Mouse (Mus musculus) embryonic facial prominence, embryonic 14.5 days (tissue): Measurements from ENCODE around the gene Inf2. TPM values are rescaled to one million over a fixed set of nuclear protein-coding genes. Genes with fewer than 3 reads are reported as not detected.
A peak's percentile ranks its signal among the peaks of the same experiment; 100 is the strongest.

Experiments used
- ATAC-seq: fragments of 200-750 bp; cut with Nextera tagmentation; 2 replicates; pipeline ENCODE4 v1.8.0; 2017; ENCODE audit warnings: low read depth, moderate number of reproducible peaks, moderate TSS enrichment
- DNase-seq: peaks from one replicate; pipeline ENCODE4 v3.0.0-alpha.2; 2015; ENCODE audit warnings: low spot score
- H3K27ac ChIP-seq: fragments of 300-500 bp; sonication (generic); replicated peaks from 2 replicates; pipeline ENCODE4 v1.5.1; 2014; ENCODE audit warnings: low read depth, mild to moderate bottlenecking, low read length, moderate library complexity
- H3K27me3 ChIP-seq: fragments of 300-500 bp; sonication (generic); replicated peaks from 2 replicates; pipeline ENCODE4 v1.6.1; 2014; ENCODE audit warnings: low read length; ENCODE audit not compliant: control insufficient read depth, insufficient read depth
- H3K36me3 ChIP-seq: fragments of 300-500 bp; sonication (generic); 2 replicates; pipeline ENCODE4 v1.6.1; 2014; ENCODE audit warnings: low read length, mixed read lengths; ENCODE audit not compliant: control insufficient read depth, insufficient read depth
- H3K4me1 ChIP-seq: fragments of 300-500 bp; sonication (generic); 2 replicates; pipeline ENCODE4 v1.6.1; 2014; ENCODE audit warnings: antibody characterized with exemption, low read length; ENCODE audit not compliant: control insufficient read depth, insufficient read depth
- H3K4me2 ChIP-seq: fragments of 300-500 bp; sonication (generic); 2 replicates; pipeline ENCODE4 v1.6.1; 2014; ENCODE audit warnings: low read depth, mild to moderate bottlenecking, low read length, moderate library complexity, mixed read lengths
- H3K4me3 ChIP-seq: fragments of 300-500 bp; sonication (generic); 2 replicates; pipeline ENCODE4 v1.5.1; 2014; ENCODE audit warnings: low read depth, mild to moderate bottlenecking, low read length
- H3K9ac ChIP-seq: fragments of 300-500 bp; sonication (generic); 2 replicates; pipeline ENCODE4 v1.6.1; 2014; ENCODE audit warnings: low read depth, mild to moderate bottlenecking, low read length, moderate library complexity, mixed read lengths
- H3K9me3 ChIP-seq: fragments of 300-500 bp; sonication (generic); 2 replicates; pipeline ENCODE4 v1.6.1; 2016; ENCODE audit warnings: low read length; ENCODE audit not compliant: control insufficient read depth
- WGBS: fragments of 180-500 bp; shearing (Covaris S2); extraction: QIAGEN DNeasy Blood & Tissue Kit; methylation state at CpG from one replicate; pipeline ENCODE4 v1.1.7; 2014; 5-methylcytosine and 5-hydroxymethylcytosine counted together
- polyA plus RNA-seq: library from polyadenylated mRNA; unstranded; fragments of >200 nt; fragmentation: Nextera tagmentation; extraction: Ambion mirVana; gene quantifications from 2 replicates; pipeline ENCODE4 v1.2.1, GENCODE M21; 2014

Inf2 gene
- polyA plus RNA-seq, 1 experiment from 2014 or later = 8.1 TPM

GRCm38 (mm10) chr12:112595626-112596025, 7.0 kb downstream of the Inf2 start:
- H3K4me3 ChIP-seq = no peak overlapping the region
- H3K27me3 ChIP-seq = 0 out of 2 replicates have a peak, but pooled peaks cover under 1% of the 10 kb centered on the region
- ATAC-seq = peak; percentile 22; the same call in 1 of the 2 replicates
- H3K27ac ChIP-seq = peak overlapping the region; percentile 74; the same call in 1 of the 2 replicates
- WGBS = 48% methylated on average over 4 of the region's 4 CpGs
- DNase-seq = no peak
- H3K4me1 ChIP-seq = peaks cover 34% of the 10 kb centered on the region
- H3K9ac ChIP-seq = no peak overlapping the region
- H3K9me3 ChIP-seq = no peaks in the 10 kb centered on the region
- no peaks in the 10 kb centered on the region for H3K36me3 ChIP-seq
- no peak overlapping the region for H3K4me2 ChIP-seq

- no peak overlapping the region for H3K9ac ChIP-seq
- WGBS = 48% methylated on average over 9 of the region's 9 CpGs
- H3K4me2 ChIP-seq = no peak overlapping the region
- no peak overlapping the region for H3K4me3 ChIP-seq
- DNase-seq = no peak
- H3K4me1 ChIP-seq = peaks cover 34% of the 10 kb centered on the region
- H3K9me3 ChIP-seq = no peaks in the 10 kb centered on the region
- 0 out of 2 replicates have a peak overlapping the region, but pooled peaks have one; percentile 23 for H3K27ac ChIP-seq
- H3K36me3 ChIP-seq = no peaks in the 10 kb centered on the region; the same call in 1 of the 2 replicates
- no peaks in the 10 kb centered on the region for H3K27me3 ChIP-seq
- no peak for ATAC-seq
Observed at GRCm38 (mm10) chr12:112596454-112596853, 7.9 kb downstream of the Inf2 start.

DNA sequence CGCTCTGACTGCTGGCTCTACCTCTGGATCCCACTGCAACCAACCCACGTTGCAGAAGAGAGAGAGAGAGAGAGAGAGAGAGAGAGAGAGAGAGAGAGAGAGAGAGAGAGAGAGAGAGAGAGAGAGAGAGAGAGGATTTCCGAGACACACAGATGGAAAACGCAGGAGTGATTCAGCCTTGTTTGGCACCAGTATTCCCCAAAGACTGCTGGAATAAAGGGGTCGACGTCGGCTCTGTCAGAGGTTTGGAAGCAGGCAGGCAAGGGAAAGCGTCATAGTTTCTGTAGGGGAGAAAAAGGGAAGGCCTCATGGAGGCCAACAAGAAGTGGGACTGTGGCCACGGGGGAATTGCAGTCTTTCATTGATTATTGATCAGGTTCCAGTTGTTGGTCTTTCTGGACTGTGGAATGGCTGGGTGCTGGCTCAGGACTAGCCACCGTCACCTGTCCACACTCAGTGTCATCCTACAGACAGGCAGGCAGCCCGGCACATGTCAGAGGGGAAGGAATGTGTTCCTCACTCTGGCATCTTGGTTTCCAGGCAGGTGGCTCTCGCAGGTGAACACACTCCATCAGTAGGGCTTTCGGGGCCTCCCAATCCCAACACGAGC, 8.4 kb downstream of the Inf2 start:
- WGBS = 68% methylated on average over 14 of the region's 14 CpGs
- Histone ChIP-seq H3K9ac (no peak overlapping the region), H3K4me3 (no peak overlapping the region)

DNA sequence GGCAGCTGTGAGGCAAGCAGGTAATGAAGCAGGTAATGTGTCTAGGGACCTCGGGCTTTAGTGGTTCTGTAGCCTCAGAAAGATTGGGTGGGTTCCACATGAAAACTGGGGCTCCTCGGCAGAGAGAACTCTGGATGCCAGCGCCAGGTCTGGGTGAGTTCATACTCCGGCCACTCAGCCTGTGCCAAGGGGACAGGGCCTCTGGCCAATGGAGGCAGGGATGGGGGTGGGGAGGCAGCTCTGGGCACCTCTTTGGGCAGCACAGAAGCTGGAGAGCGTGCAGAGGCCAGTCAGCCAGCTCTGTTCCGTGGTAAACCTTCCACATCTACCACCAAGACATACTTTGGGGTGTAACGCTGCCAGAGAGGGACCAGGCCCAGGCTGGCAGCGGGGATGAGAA, 9.0 kb downstream of the Inf2 start:
- peaks cover 34% of the 10 kb centered on the region for H3K4me1 ChIP-seq
- DNase-seq = no peak
- no peaks in the 10 kb centered on the region for H3K9me3 ChIP-seq
- H3K9ac ChIP-seq = no peak overlapping the region
- ATAC-seq = no peak
- no peak overlapping the region for H3K4me2 ChIP-seq
- 86% methylated on average over 8 of the region's 8 CpGs for WGBS
- no peaks in the 10 kb centered on the region for H3K27me3 ChIP-seq
- H3K4me3 ChIP-seq = no peak overlapping the region
- H3K36me3 ChIP-seq = peaks cover 3% of the 10 kb centered on the region; the same call in 1 of the 2 replicates
- H3K27ac ChIP-seq = no peak overlapping the region

More for the DNA sequence above, 8.4 kb downstream of the Inf2 start:
- no peaks in the 10 kb centered on the region; the same call in 1 of the 2 replicates for H3K36me3 ChIP-seq
- H3K9me3 ChIP-seq = no peaks in the 10 kb centered on the region
- DNase-seq (no peak), ATAC-seq (no peak)
- no peak overlapping the region for H3K4me2 ChIP-seq
- H3K27ac ChIP-seq = no peak overlapping the region
- H3K4me1 ChIP-seq = peaks cover 34% of the 10 kb centered on the region
- H3K27me3 ChIP-seq = no peaks in the 10 kb centered on the region

DNA sequence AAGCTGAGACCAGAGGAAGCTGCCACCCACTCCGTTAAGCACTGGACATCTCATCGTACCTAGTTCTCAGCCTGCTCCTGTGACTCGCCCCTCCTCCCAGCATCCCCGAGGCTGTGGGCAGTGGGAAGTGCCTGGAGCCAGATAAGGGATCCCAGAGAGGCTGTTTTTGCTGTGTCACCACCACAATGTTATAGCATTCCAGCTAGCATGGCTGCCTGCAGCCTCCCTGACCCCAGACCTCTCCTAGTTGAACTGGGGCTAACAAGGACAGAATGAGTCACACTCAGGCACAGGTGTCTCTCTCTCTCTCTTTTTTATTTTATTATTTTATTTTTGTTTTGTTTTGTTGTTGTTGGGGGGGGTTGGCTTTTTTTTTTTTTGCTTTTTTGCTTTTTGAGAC, 10.6 kb downstream of the Inf2 start:
- Histone ChIP-seq H3K4me1 (peaks cover 22% of the 10 kb centered on the region), H3K9ac (no peak overlapping the region), H3K4me2 (no peak overlapping the region), H3K9me3 (no peaks in the 10 kb centered on the region), H3K27me3 (no peaks in the 10 kb centered on the region), H3K27ac (no peak overlapping the region), H3K36me3 (peaks cover 14% of the 10 kb centered on the region; the same call in 1 of the 2 replicates), H3K4me3 (no peak overlapping the region)
- DNase-seq (no peak), ATAC-seq (no peak)
- WGBS = 35% methylated on average over 4 of the region's 4 CpGs

GRCm38 (mm10) chr12:112599942-112600611, 11.5 kb downstream of the Inf2 start:
- H3K4me2 ChIP-seq = no peak overlapping the region
- ATAC-seq = no peak
- WGBS = 80% methylated on average over 30 of the region's 30 CpGs

GRCm38 (mm10) chr12:112604022-112604421, 15.4 kb downstream of the Inf2 start:
- Histone ChIP-seq H3K4me1 (no peaks in the 10 kb centered on the region), H3K4me2 (no peak overlapping the region), H3K27me3 (no peaks in the 10 kb centered on the region), H3K9me3 (no peaks in the 10 kb centered on the region), H3K4me3 (no peak overlapping the region), H3K36me3 (peaks cover 34% of the 10 kb centered on the region; the same call in 1 of the 2 replicates), H3K9ac (no peak overlapping the region), H3K27ac (no peak overlapping the region)
- DNase-seq (no peak), ATAC-seq (no peak)
- 90% methylated on average over 3 of the region's 5 CpGs for WGBS

More at GRCm38 (mm10) chr12:112599942-112600611, 11.5 kb downstream of the Inf2 start:
- Histone ChIP-seq H3K4me1 (peaks cover 13% of the 10 kb centered on the region), H3K9me3 (no peaks in the 10 kb centered on the region), H3K27ac (no peak overlapping the region), H3K9ac (no peak overlapping the region), H3K36me3 (peaks cover 18% of the 10 kb centered on the region; the same call in 1 of the 2 replicates), H3K4me3 (no peak overlapping the region), H3K27me3 (no peaks in the 10 kb centered on the region)
- DNase-seq = no peak

GRCm38 (mm10) chr12:112604709-112605649, 16.4 kb downstream of the Inf2 start:
- Histone ChIP-seq H3K27ac (no peak overlapping the region), H3K36me3 (peaks cover 43% of the 10 kb centered on the region; the same call in 1 of the 2 replicates), H3K4me1 (no peaks in the 10 kb centered on the region), H3K9ac (0 out of 2 replicates have a peak overlapping the region, but pooled peaks have one; percentile 19), H3K27me3 (no peaks in the 10 kb centered on the region), H3K9me3 (no peaks in the 10 kb centered on the region), H3K4me2 (no peak overlapping the region), H3K4me3 (no peak overlapping the region)
- WGBS = 61% methylated on average over 20 of the region's 20 CpGs
- peak; percentile 73 for DNase-seq
- ATAC-seq = peak; percentile 74
